Mouse (Mus musculus) megakaryocyte progenitor cell, adult 5-6 weeks (primary cell): Measurements from ENCODE around the gene Cyb5rl. TPM values are rescaled to one million over a fixed set of nuclear protein-coding genes. Genes with fewer than 3 reads are reported as not detected.

Experiments used
- ATAC-seq: replicated peaks from 2 replicates; pipeline ENCODE4 v1.8.0; 2016; ENCODE audit warnings: mild to moderate bottlenecking, moderate TSS enrichment, inconsistent platforms; ENCODE audit not compliant: poor library complexity
- total RNA-seq, 2 experiments: library from RNA; stranded (forward) in 1 of 2; stranded (reverse) in 1 of 2; fragments of 157-497, 149-512 nt in 1 of 2; fragments of 200-1000 nt in 1 of 2; gene quantifications; 2 replicates each; pipeline versions ENCODE4 v1.2.3 to v1.2.4; 2015 to 2017

Gene Cyb5rl
- total RNA-seq, 2 experiments from 2014 or later = 2.7 to 6.2 TPM

GRCm38 (mm10) chr4:107106777-107107176 lies 40.0 kb downstream of the Cyb5rl start:
- no peak for ATAC-seq

DNA sequence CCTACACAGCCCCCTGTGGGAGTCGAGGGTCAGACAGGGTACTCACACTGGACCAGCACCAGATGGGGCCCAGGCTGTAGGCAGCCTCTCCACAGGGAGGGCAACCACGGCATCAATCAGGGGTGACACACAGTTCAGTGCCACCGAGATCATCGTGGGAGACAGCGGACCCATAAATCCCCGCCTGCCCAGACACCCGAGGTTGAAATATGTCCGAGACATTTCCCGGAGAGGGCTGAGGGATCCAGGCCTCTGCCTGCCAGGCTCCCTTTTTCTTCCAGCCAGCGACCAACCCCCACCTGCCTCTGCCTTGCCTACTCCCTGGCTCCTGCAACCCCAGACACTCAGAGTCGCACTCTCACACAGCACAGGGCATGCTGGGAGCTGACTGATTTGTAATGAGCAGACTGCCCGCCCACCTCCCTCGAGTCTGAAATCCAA lies 41.5 kb downstream of the Cyb5rl start:
- ATAC-seq = no peak

DNA sequence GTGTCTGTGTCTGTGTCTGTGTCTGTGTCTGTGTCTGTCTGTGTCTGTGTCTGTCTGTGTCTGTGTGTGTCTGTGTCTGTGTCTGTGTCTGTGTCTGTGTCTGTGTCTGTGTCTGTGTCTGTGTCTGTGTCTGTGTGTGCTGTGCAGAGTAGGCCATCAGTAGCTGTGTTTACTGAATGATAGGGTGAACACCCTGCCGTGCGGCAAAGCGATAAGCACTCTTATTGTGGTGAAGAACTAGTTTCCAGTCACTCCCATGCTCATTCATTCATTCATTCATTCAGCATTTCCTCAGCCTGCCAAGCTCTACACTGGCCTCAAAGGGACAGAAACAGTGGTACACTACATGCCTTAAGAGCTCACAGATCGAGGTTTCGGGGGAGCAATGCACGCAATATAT lies 42.4 kb downstream of the Cyb5rl start:
- peak; percentile 65 for ATAC-seq

DNA sequence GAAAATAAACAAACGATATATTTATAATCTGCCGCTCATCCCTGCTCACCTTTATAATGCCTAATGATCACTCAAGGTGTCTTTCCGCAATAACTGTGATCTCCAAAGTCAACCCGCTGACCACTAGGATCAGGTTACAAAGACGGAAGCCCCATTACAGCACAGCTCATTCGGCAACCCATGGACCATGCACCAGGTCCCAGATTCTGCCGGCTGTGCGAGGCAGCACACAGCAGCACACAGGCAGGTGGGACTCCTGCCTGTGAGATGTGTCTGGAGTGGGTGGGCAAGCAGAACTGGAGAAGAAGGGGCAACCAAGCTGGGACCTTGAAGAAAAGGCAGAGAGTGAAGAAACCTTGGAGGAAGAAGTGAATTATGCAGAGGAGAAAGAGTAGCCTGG lies 47.5 kb downstream of the Cyb5rl start:
- ATAC-seq = no peak

GRCm38 (mm10) chr4:107117741-107118385 lies 51.1 kb downstream of the Cyb5rl start:
- no peak for ATAC-seq

DNA sequence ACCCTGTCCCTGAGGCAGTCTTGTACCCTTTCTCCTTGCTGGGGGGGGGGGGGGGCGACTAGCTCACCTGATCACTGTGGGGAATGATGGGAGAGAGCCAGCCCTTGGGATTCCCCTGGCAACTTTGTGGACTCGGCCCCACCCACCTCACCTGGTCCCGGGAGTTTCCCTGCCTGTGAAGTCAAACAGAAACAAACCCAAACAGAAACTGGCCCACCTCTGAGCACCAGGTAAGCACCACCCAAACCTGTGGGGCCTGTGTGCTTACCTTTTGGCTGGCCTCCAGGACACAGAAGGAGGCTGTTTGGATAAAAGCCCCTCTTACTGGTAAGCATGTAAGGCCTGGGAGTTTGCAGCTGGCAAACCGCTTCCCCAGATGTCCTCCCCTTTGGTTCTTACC lies 52.3 kb downstream of the Cyb5rl start:
- no peak for ATAC-seq

DNA sequence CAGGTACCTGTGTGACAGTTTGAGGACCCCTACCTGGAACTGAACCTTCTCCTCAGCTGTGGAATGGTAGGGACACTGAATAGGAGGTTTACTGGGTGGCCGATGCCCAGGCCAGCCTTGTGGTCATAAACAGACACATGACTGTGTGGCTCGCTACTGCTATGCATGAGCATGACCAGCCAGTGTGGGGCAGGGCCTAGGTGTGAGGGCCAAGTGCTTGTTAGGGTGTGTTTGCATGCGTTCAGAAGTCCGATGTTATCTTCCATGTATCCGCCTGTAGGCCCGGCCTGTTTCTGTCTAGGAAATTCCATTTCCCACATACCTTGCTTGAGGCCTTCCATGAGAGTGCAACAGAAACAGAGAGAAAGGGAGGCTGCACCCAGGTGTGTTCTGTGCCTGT lies 53.9 kb downstream of the Cyb5rl start:
- ATAC-seq = no peak

DNA sequence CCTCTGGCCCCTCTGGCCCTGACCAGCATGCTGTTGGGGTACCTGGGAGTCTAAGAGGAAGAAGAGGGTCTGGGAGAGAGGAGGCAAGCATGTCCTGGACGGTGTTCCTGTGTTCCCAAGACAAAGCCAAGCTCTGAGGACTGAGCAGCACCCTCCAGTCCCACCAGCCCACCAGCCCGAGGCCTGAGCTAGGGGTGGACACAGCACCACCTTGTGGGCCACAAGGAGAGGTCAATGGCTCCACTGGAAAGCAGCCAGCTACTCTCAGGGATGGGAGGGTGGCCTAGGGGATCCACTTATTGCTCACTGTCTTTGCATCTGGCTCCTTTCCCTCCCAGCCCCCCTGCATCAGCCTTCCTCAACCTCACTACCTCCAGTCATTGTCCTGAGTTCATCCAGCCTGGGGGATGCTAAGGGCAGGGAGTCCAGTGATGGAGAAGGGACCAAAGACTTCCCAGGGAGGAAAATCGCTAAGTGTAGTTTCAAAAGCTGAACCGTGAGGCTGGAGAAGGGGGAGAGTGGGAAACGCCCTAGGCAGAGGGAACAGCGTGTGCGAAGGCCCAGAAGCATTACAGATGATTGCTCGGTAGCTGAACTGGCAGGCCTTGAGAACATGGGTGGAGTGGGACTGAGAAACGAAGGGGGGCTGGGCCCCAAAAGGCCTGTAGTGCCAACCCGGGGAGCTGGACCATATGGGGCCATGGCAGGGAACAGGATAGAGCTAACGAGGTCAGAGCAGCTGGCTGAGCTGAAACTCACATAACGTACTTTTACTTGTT lies 54.6 kb downstream of the Cyb5rl start:
- peak; percentile 54; the same call in 1 of the 2 replicates for ATAC-seq

GRCm38 (mm10) chr4:107124376-107124775 lies 57.6 kb downstream of the Cyb5rl start:
- no peak for ATAC-seq

- peak; percentile 37; the same call in 1 of the 2 replicates for ATAC-seq
These were observed 58.3 kb downstream of the Cyb5rl start for GRCm38 (mm10) chr4:107125101-107125500.

DNA sequence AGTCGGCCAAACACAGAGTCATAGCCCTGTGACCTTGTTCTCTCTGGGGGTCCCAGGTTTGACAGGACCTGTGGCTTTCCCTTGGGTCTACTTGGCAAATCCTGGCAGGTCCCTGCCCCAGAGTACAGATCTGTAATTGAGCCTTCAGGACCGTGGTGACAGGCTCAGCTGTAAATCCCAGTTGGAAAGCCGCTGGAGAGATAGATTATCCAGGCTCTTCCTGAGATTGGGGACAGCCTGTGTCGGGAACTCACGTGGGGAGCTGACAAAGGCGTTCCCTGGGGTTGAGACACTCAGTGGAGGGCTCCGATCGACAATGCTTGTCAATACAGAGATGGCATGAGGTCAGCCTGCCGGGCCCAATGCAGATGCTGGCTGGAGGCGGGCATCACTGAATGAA lies 59.6 kb downstream of the Cyb5rl start:
- ATAC-seq = no peak

DNA sequence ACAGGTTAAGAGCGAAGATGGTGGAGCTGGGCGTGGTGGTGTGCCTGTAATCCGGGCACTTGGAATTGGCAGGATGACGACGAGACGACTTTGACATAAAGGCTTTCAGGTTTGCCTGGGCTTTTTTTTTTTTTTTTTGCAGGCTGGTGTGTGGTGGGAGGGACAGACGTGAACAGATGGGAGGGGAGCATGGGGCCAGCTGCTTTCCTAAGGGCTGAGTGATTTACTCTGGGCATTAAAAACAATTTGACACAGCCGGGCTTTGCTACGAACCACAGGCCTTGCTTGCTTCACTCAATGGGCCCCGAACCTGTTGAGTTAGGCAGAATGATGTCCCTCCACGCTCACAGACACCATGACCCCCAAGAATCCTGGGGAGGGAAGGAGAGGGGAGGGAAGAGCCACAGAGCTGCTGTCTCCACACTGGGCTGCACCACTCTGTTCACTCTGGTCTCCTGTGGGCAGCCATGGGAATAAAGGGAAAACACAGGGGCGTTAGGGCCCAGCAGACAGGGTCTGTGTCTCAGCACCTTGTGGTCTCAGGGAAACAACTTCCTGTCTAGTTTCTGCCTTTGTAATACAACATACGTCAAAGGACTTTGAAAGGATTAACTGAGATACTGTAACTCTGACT lies 60.2 kb downstream of the Cyb5rl start:
- no peak for ATAC-seq

DNA sequence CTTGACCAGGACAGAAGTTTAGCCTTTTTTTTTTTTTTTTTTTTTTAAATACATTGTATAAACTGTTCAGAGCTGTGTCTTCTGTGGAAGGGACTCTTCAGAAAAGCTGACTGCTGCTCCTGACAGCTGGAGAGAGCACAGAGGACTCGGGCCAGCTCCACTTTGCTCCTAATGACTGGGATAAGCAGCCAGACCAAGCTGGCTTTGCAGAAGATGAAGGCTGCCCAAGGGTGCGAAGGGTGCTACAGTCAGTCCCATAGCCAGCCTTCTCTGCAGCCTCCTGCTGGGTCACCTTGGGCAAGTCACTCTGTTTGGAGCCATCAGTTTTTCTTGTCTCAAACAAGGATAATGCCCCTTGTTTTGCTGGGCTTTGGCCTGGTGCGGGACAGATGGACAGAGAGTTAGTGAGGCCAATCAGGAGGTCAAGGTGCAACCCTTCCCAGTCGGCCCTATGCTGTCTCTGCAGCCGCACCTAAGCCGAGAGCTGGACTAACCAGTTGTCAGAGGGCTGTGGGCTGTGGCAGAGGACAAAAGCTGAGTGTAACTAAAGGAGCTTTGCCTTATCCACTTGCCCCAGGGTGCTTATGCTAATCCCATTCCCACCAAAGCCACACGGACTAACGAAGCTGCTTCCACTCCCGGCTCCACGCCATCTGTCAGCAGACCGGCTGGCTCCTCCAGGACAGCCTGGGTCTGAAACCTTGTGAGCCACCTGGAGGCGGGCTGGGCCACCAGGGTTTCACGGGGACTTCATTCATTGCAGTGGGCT lies 61.3 kb downstream of the Cyb5rl start:
- ATAC-seq = no peak

GRCm38 (mm10) chr4:107129373-107129772 lies 62.6 kb downstream of the Cyb5rl start:
- ATAC-seq = no peak

- no peak for ATAC-seq
These were observed 63.7 kb downstream of the Cyb5rl start for GRCm38 (mm10) chr4:107130534-107130933.

- ATAC-seq = no peak
These were observed 68.1 kb downstream of the Cyb5rl start for GRCm38 (mm10) chr4:107134891-107135290.

- no peak for ATAC-seq
These were observed 68.9 kb downstream of the Cyb5rl start for GRCm38 (mm10) chr4:107135663-107136062.

- ATAC-seq = no peak
These were observed 69.7 kb downstream of the Cyb5rl start for GRCm38 (mm10) chr4:107136531-107136930.
